8 mouse cellular contexts compared by ENCODE assay signal in the genomic region with DNA sequence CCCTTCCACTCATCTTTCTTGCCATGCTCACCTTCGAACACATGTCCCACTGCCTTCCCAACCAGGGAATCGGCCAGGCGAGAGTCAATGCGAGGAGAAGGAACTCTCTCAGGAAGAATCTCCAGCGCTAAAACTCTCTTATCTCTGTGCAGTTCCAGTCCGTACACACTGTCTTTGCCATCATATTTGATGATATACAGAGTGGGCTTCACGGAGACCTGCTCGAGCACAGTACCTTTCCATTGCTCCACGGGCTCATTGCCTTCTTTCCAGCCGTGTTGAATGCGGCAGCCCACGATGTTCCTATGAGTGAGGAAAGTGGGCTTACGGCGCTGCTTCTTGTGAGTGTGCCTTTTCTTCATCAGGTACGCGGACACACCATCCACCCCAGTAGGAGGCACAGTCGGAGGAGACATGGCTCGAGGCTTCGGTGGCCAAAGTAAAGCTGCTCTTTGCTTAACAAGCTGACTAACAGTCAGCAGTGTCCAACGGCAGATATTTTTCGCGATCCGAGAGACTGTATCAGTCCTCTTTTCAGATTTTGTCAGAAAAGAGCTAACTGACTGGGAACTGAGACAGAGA. TPM values are rescaled to one million over a fixed set of nuclear protein-coding genes. Genes with fewer than 3 reads are reported as not detected.
DNase-seq lines count a peak whose midpoint lies in the region; ATAC-seq and TF ChIP-seq lines count a peak whose summit lies in the region.

No protein-coding gene starts in this region.

- H3K4me2 ChIP-seq in neural tube, embryonic 15.5 days, result peak overlapping the region; percentile 62

- no peak for TF ChIP-seq POLR2A in bone marrow macrophage, adult 2 months (IDR thresholded peaks at IDR 0.05; ENCODE audit: borderline replicate concordance, low read depth, low read length)

- no peak for TF ChIP-seq CTCF in bone marrow macrophage, adult 2 months (IDR thresholded peaks at IDR 0.05; ENCODE audit: low read depth, low read length)

- WGBS in neural tube, embryonic 15.5 days, result 22% methylated on average over 23 of the region's 23 CpGs

- H3K9me3 ChIP-seq in neural tube, embryonic 15.5 days (replicated peaks), result no peaks in the 10 kb centered on the region

- H3K4me1 ChIP-seq in bone marrow macrophage, adult 2 months (ENCODE audit: control insufficient read depth, insufficient read depth, low read length), result no peaks in the 10 kb centered on the region
- H3K4me1 ChIP-seq in neural tube, embryonic 15.5 days, result no peaks in the 10 kb centered on the region

- H3K4me3 ChIP-seq in bone marrow macrophage, adult 2 months (ENCODE audit: insufficient read depth, low read length), result peak overlapping the region; percentile 77
- H3K4me3 ChIP-seq in neural tube, embryonic 15.5 days (replicated peaks), result peak overlapping the region; percentile 51

- no peaks in the 10 kb centered on the region for H3K27me3 ChIP-seq in neural tube, embryonic 15.5 days (replicated peaks)

- peak overlapping the region; percentile 49 for H3K9ac ChIP-seq in neural tube, embryonic 15.5 days (replicated peaks)

- H3K27ac ChIP-seq in bone marrow macrophage, adult 2 months (ENCODE audit: insufficient read depth, low read depth, low read length), result no peak overlapping the region
- H3K27ac ChIP-seq in neural tube, embryonic 15.5 days (replicated peaks), result peak overlapping the region; percentile 85

- H3K36me3 ChIP-seq in neural tube, embryonic 15.5 days, result no peaks in the 10 kb centered on the region

- peak; percentile 77 for ATAC-seq in neural tube, embryonic 15.5 days (ENCODE audit: low FRiP score)

- intact Hi-C loops in gastrocnemius, postnatal 14 days (cut with DNase I; ENCODE audit: low total_unique reads), result no loop called here
- intact Hi-C loops in heart, postnatal 14 days (cut with DNase I), result loop anchor here (5.0 kb wide), 2 partner anchors 151 to 331 kb away; no protein-coding TSS in a partner anchor

- peak; percentile 8 for DNase-seq in gastrocnemius, postnatal 14 days
- no peak for DNase-seq in gastrocnemius, adult 8-10 months (ENCODE audit: low spot score in 2 of 2)
- DNase-seq in A20 (ENCODE audit: low read depth, low spot score) (peak; percentile 74), liver (peak; percentile 7)
- DNase-seq in heart, postnatal 14 days, result peak; percentile 2 to 8
- DNase-seq in retina, postnatal 1 day, result no peak

RNA-seq across cellular contexts. Expression of a gene that starts 0.6 kb away (rescaled TPM):
- total RNA-seq in gastrocnemius, postnatal 14 days (2021), result 1 to 10 TPM; 1.3 to 1.5 TPM
- under 1 TPM; 0.15 to 0.48 (median 0.18) TPM for total RNA-seq in gastrocnemius, adult 8-10 months (2022)
- polyA plus RNA-seq in bone marrow macrophage, adult 2 months (2012; ENCODE audit: insufficient read depth, insufficient read length, missing spikeins), result 0.17 TPM in 1 of 2 replicates, not detected in the other
- total RNA-seq in heart, postnatal 14 days (2021), result 1 to 10 TPM; 1.4 to 1.9 TPM
- 3.3 and 3.7 TPM in 2 replicates for polyA plus RNA-seq in neural tube, embryonic 15.5 days (2015; fragmentation: Nextera tagmentation; extraction: Ambion mirVana)

Comparison
In these comparisons a context has a peak if more than half of its experiments do, and no peak if none do; other contexts are left out.
1. DNase-seq: peak in gastrocnemius, postnatal 14 days (single experiment), A20 (single experiment), heart, postnatal 14 days (2 of 2) and liver (single experiment); none in gastrocnemius, adult 8-10 months (0 of 2) and retina, postnatal 1 day (single experiment).